Mouse (Mus musculus) urinary bladder, postnatal 14 days (tissue): Measurements from ENCODE around the gene Sit1.
"Not testable (repeated sequence)": the region's sequence is repeated elsewhere in the genome, so short reads cannot be mapped to it uniquely, and the experiment has no call there.

ENCODE experiments used
- DNase-seq: peaks from one replicate; pipeline ENCODE4 v3.0.0; 2021; ENCODE audit warnings: low spot score

The Sit1 gene

GRCm38 (mm10) chr4:43499407-43500333 is 16.1 kb upstream of the Sit1 start, which contains the start of gene Arhgef39:
TSS of gene Arhgef39 (minus strand) at chr4:43499695.
- peak; percentile 85 for DNase-seq

- no peak for DNase-seq
Observed at GRCm38 (mm10) chr4:43498983-43499382, 15.4 kb upstream of the Sit1 start.

GRCm38 (mm10) chr4:43497946-43498345 is 14.4 kb upstream of the Sit1 start:
- no peak for DNase-seq

GRCm38 (mm10) chr4:43497405-43497804 is 13.9 kb upstream of the Sit1 start:
- DNase-seq: no peak

GRCm38 (mm10) chr4:43496587-43496986 is 13.1 kb upstream of the Sit1 start:
- no peak for DNase-seq

GRCm38 (mm10) chr4:43493846-43494240 is 10.3 kb upstream of the Sit1 start:
- no peak for DNase-seq

- peak; percentile 96 for DNase-seq
Observed at GRCm38 (mm10) chr4:43493186-43493845, 9.8 kb upstream of the Sit1 start.

GRCm38 (mm10) chr4:43492821-43493185 is 9.3 kb upstream of the Sit1 start, which contains the start of gene Ccdc107:
TSS of gene Ccdc107 (plus strand) at chr4:43492900.
- DNase-seq: peak; percentile 92

GRCm38 (mm10) chr4:43492101-43492820 is 8.7 kb upstream of the Sit1 start:
- DNase-seq: no peak

GRCm38 (mm10) chr4:43490801-43491200 is 7.3 kb upstream of the Sit1 start:
- DNase-seq: no peak

- no peak for DNase-seq
Observed at GRCm38 (mm10) chr4:43489611-43490010, 6.1 kb upstream of the Sit1 start.

- DNase-seq: not testable (repeated sequence)
Observed at GRCm38 (mm10) chr4:43485666-43486065, 2.1 kb upstream of the Sit1 start.

- DNase-seq: no peak
Observed at GRCm38 (mm10) chr4:43482591-43482990, 943 bp downstream of the Sit1 start.

- no peak for DNase-seq
Observed at GRCm38 (mm10) chr4:43481894-43482456, 1.6 kb downstream of the Sit1 start.

- no peak for DNase-seq
Observed at GRCm38 (mm10) chr4:43480985-43481384, 2.5 kb downstream of the Sit1 start.

- peak; percentile 84 for DNase-seq
Observed at GRCm38 (mm10) chr4:43478906-43479832, 4.4 kb downstream of the Sit1 start.

GRCm38 (mm10) chr4:43478534-43478858 is 5.0 kb downstream of the Sit1 start:
- DNase-seq: no peak

GRCm38 (mm10) chr4:43477857-43478533 is 5.5 kb downstream of the Sit1 start:
- DNase-seq: peak; percentile 86

GRCm38 (mm10) chr4:43476604-43477003 is 6.9 kb downstream of the Sit1 start:
- no peak for DNase-seq

GRCm38 (mm10) chr4:43473636-43474035 is 9.9 kb downstream of the Sit1 start:
- DNase-seq: no peak

- DNase-seq: no peak
Observed at GRCm38 (mm10) chr4:43470301-43470700, 13.2 kb downstream of the Sit1 start.
